Mouse (Mus musculus) heart, adult 2 months (tissue): Measurements from ENCODE around the gene Rit1.
"Not testable (repeated sequence)": the region's sequence is repeated elsewhere in the genome, so short reads cannot be mapped to it uniquely, and the experiment has no call there.

Experiments
- CTCF ChIP-seq: fragments of 200-600 bp; IDR thresholded peaks from 2 replicates; pipeline ENCODE4 v1.8.1; 2022; ENCODE audit warnings: antibody characterized with exemption, mild to moderate bottlenecking, moderate library complexity
- POLR2A ChIP-seq: fragments of 200-500 bp; IDR thresholded peaks from 2 replicates; pipeline ENCODE4 v1.6.1; 2011; ENCODE audit warnings: mild to moderate bottlenecking, low read depth, low read length, control low read depth; ENCODE audit not compliant: insufficient read depth

- TF ChIP-seq POLR2A, CTCF: not testable (repeated sequence)
Observed at GRCm38 (mm10) chr3:88715716-88716115, 922 bp upstream of the Rit1 start.
